Mouse (Mus musculus) midbrain, embryonic 10.5 days (tissue): ENCODE results near the gene Gm10322. TPM values are rescaled to one million over a fixed set of nuclear protein-coding genes. Genes with fewer than 3 reads are reported as not detected.

Source experiments
- DNase-seq: peaks from one replicate; pipeline ENCODE4 v3.0.0-alpha.2; 2017; ENCODE audit warnings: low spot score
- H3K27ac ChIP-seq: fragments of 300-500 bp; sonication (generic); replicated peaks from 2 replicates; pipeline ENCODE4 v1.5.1; 2016; ENCODE audit warnings: mild to moderate bottlenecking
- H3K27me3 ChIP-seq: fragments of 300-500 bp; sonication (generic); 2 replicates; pipeline ENCODE4 v1.6.1; 2016; ENCODE audit warnings: low read depth, mild to moderate bottlenecking; ENCODE audit not compliant: poor library complexity, severe bottlenecking
- H3K36me3 ChIP-seq: fragments of 300-500 bp; sonication (generic); 2 replicates; pipeline ENCODE4 v1.6.1; 2016; ENCODE audit warnings: mild to moderate bottlenecking, moderate library complexity
- H3K4me1 ChIP-seq: fragments of 300-500 bp; sonication (generic); 2 replicates; pipeline ENCODE4 v1.6.1; 2016
- H3K4me3 ChIP-seq: fragments of 300-500 bp; sonication (generic); 2 replicates; pipeline ENCODE4 v1.5.1; 2016; ENCODE audit warnings: mild to moderate bottlenecking, moderate library complexity
- H3K9me3 ChIP-seq: fragments of 300-500 bp; sonication (generic); replicated peaks from 2 replicates; pipeline ENCODE4 v1.6.1; 2016; ENCODE audit warnings: mild to moderate bottlenecking
- WGBS: fragments of 180-500 bp; shearing (Covaris S2); methylation state at CpG from one replicate; pipeline ENCODE4 v1.1.7; 2016; 5-methylcytosine and 5-hydroxymethylcytosine counted together
- polyA plus RNA-seq: library from polyadenylated mRNA; unstranded; fragments of >200 nt; fragmentation: Nextera tagmentation; extraction: Ambion mirVana; gene quantifications from 2 replicates; pipeline ENCODE4 v1.2.1, GENCODE M21; 2016

Gene Gm10322
- polyA plus RNA-seq, 1 experiment from 2014 or later = not detected

DNA sequence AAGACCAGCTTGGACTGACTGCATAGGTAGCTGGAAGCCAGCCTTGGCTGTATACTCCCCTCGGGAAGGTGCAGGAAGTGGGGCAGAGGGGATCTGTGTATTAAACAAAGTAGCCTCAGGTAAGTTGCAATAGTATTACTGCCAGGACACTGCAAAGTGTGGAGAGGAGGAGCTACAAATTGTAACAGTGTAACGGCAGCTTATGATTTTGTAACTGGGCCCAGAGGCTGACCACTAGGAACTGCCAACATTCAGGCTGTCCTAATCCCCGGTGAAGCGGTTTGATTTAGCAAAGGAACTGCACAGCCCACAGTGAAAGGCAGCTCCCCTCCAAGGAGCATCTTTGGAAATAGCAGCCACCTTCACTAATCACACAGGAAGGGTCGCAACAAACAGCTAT lies 2.6 kb upstream of the Gm10322 start:
- Histone ChIP-seq H3K27ac (no peak overlapping the region), H3K9me3 (no peaks in the 10 kb centered on the region), H3K4me3 (no peak overlapping the region), H3K4me1 (peaks cover 28% of the 10 kb centered on the region), H3K27me3 (0 out of 2 replicates have a peak, but pooled peaks cover 9% of the 10 kb centered on the region), H3K36me3 (no peaks in the 10 kb centered on the region)
- 78% methylated on average over 5 of the region's 5 CpGs for WGBS
- DNase-seq = no peak

GRCm38 (mm10) chr10:59614141-59614540 lies 1.7 kb upstream of the Gm10322 start:
- H3K27ac ChIP-seq = no peak overlapping the region

GRCm38 (mm10) chr10:59615411-59615810 lies 452 bp upstream of the Gm10322 start:
- 0 out of 2 replicates have a peak, but pooled peaks cover 9% of the 10 kb centered on the region for H3K27me3 ChIP-seq
- WGBS = 47% methylated on average over 5 of the region's 5 CpGs
- H3K4me3 ChIP-seq = peak overlapping the region; percentile 91
- DNase-seq = no peak
- H3K27ac ChIP-seq = peak overlapping the region; percentile 94; the same call in 1 of the 2 replicates
- H3K36me3 ChIP-seq = no peaks in the 10 kb centered on the region
- peaks cover 28% of the 10 kb centered on the region for H3K4me1 ChIP-seq
- H3K9me3 ChIP-seq = no peaks in the 10 kb centered on the region

More at GRCm38 (mm10) chr10:59614141-59614540, 1.7 kb upstream of the Gm10322 start:
- H3K9me3 ChIP-seq = no peaks in the 10 kb centered on the region
- H3K27me3 ChIP-seq = 0 out of 2 replicates have a peak, but pooled peaks cover 9% of the 10 kb centered on the region
- peaks cover 28% of the 10 kb centered on the region for H3K4me1 ChIP-seq
- WGBS = 87% methylated on average over 5 of the region's 5 CpGs
- no peak overlapping the region for H3K4me3 ChIP-seq
- no peak for DNase-seq
- no peaks in the 10 kb centered on the region for H3K36me3 ChIP-seq

GRCm38 (mm10) chr10:59616522-59616921 lies 659 bp downstream of the Gm10322 start, which contains the start of gene Mcu:
Gene Mcu (minus strand): TSS chr10:59616692.
- Histone ChIP-seq H3K4me1 (peaks cover 28% of the 10 kb centered on the region), H3K36me3 (no peaks in the 10 kb centered on the region), H3K27me3 (0 out of 2 replicates have a peak, but pooled peaks cover 9% of the 10 kb centered on the region), H3K27ac (peak within 1 kb of the TSS; percentile 94), H3K4me3 (peak within 1 kb of the TSS; percentile 91), H3K9me3 (no peaks in the 10 kb centered on the region)
- peak; percentile 95 for DNase-seq
- WGBS = under 1% methylated on average over 36 of the region's 36 CpGs

DNA sequence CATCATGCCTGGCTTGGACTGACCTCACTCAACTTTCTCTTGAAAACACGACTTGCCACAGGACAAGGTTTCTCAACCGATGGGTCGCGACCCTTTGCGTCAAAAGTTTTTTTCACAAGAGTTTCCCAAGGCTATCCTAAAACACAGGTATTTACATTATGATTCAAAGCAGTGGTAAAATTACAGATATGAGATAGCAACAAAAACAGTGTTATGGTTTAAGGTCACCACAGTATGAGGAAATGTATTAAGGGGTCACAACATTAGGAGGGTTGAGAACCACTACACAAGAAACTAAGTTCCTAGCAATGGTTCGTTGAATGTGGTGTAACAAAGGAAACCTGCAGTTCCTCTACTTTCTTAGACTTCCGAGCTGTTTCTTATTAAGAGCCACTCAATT lies 1.9 kb downstream of the Gm10322 start:
- Histone ChIP-seq H3K9me3 (no peaks in the 10 kb centered on the region), H3K27me3 (0 out of 2 replicates have a peak, but pooled peaks cover 9% of the 10 kb centered on the region), H3K27ac (no peak overlapping the region), H3K4me3 (no peak overlapping the region), H3K4me1 (peaks cover 28% of the 10 kb centered on the region), H3K36me3 (no peaks in the 10 kb centered on the region)
- DNase-seq = no peak
- WGBS = 91% methylated on average over 7 of the region's 7 CpGs

DNA sequence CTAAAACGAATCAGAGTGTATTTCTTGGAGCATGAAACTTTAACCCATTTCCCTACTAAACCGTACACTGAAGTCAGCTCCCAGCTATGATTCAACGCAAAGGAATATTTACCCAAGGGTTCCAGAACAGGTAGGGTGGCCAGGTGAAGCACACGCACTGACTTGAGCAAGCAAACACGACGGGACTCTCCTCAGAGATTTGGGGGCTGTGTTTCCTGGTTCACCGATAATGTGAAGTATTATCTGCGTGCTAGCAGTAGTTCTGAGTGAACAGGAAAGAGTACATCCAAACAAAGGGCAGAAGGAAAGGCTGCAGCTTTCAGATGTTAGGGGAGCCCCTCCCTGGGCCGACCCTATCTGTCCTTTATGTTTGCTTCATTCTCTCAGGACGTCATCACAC lies 5.5 kb downstream of the Gm10322 start:
- Histone ChIP-seq H3K36me3 (no peaks in the 10 kb centered on the region), H3K4me1 (peaks cover 6% of the 10 kb centered on the region), H3K9me3 (no peaks in the 10 kb centered on the region), H3K27me3 (no peaks in the 10 kb centered on the region), H3K4me3 (no peak overlapping the region), H3K27ac (no peak overlapping the region)
- no peak for DNase-seq
- 79% methylated on average over 10 of the region's 10 CpGs for WGBS

DNA sequence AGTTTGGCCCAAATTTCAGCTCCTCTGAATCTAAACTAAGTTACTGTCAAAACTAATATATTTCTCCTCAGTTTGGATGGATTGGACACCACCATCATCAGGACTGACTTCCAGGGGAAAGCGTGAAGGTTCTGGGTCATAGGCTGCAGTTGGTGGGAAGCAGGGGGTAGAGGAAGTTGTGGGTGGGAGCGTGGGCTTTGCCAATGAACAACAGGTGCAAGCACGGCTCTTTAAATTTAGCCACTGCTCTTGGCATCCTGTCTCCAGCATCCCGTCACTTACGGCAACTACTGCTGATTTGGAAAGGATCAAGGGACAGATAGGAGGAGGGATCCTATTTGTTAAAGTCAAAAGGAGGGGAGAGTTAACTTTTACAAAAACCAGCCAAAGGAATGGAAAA lies 7.6 kb downstream of the Gm10322 start:
- H3K27me3 ChIP-seq = no peaks in the 10 kb centered on the region
- H3K27ac ChIP-seq = no peak overlapping the region
- no peak overlapping the region for H3K4me3 ChIP-seq
- H3K4me1 ChIP-seq = peaks cover 8% of the 10 kb centered on the region
- H3K36me3 ChIP-seq = no peaks in the 10 kb centered on the region
- DNase-seq = no peak
- H3K9me3 ChIP-seq = no peaks in the 10 kb centered on the region
- WGBS = 77% methylated on average over 5 of the region's 5 CpGs

DNA sequence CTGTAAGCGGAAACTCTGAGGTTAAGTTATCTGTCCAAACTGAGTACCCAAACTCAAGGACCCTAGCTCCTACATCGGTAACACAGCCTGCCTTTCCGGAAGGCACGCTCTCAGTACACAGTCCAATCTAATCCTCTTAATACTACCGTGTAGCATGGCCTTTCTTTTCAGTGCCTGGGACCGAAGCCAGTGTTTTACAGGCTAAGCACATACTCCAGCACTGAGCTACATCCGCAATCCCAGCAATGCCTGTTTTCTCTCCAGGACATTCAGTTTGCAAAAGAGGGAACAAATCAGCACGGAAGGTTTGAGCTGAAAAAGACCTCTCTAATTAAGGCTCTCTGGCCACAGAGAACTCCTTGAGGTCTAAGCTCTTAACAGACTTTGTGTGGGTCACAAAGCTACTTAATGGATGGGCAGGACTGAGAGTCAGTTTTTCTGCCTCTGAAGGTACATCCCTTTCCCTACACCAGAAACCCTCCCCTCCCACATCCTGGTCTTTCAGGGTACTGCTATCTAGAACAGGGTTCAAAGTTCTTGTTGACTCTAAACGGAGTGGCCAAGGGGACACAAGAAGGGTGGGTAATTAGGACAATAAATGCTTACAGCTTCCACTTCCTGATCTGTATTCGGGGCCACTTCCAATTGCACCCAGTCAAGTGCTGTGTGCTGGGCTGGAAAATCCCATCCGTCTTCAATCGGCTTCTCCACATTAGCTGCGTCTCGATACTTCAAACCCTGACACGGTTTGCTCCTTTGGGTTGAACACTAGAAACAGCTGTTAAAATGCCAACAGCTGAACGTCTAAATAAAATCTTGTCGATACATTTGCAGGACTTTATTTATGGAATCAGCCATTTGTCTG lies 13.0 kb downstream of the Gm10322 start:
- H3K36me3 ChIP-seq = no peaks in the 10 kb centered on the region
- H3K27me3 ChIP-seq = no peaks in the 10 kb centered on the region
- 61% methylated on average over 17 of the region's 17 CpGs for WGBS
- DNase-seq = no peak
- no peak overlapping the region for H3K27ac ChIP-seq
- no peak overlapping the region for H3K4me3 ChIP-seq
- no peaks in the 10 kb centered on the region for H3K9me3 ChIP-seq
- H3K4me1 ChIP-seq = peaks cover 19% of the 10 kb centered on the region

DNA sequence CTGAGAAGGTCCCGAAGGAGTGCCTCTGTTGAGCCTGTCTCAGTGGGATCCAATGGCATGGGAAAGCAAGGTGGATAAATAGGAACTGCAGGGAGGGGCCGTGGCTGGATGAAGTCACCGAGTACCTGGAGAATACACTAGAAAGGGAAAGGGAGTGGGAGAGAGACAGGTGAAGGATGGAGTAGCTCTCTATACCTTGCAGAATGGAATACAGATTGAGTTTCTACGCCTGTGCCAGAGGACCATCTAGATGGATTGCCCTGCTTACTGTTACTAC lies 13.6 kb downstream of the Gm10322 start:
- Histone ChIP-seq H3K9me3 (no peaks in the 10 kb centered on the region), H3K4me3 (no peak overlapping the region), H3K27ac (no peak overlapping the region), H3K36me3 (no peaks in the 10 kb centered on the region), H3K27me3 (no peaks in the 10 kb centered on the region), H3K4me1 (peaks cover 19% of the 10 kb centered on the region)
- no peak for DNase-seq
- WGBS = 88% methylated on average over 4 of the region's 4 CpGs

- 67% methylated on average over 2 of the region's 2 CpGs for WGBS
- Histone ChIP-seq H3K9me3 (no peaks in the 10 kb centered on the region), H3K36me3 (no peaks in the 10 kb centered on the region), H3K4me3 (no peak overlapping the region), H3K27ac (no peak overlapping the region), H3K27me3 (no peaks in the 10 kb centered on the region), H3K4me1 (peaks cover 31% of the 10 kb centered on the region)
- peak; percentile 48 for DNase-seq
Observed at GRCm38 (mm10) chr10:59636048-59636447, 20.2 kb downstream of the Gm10322 start.

DNA sequence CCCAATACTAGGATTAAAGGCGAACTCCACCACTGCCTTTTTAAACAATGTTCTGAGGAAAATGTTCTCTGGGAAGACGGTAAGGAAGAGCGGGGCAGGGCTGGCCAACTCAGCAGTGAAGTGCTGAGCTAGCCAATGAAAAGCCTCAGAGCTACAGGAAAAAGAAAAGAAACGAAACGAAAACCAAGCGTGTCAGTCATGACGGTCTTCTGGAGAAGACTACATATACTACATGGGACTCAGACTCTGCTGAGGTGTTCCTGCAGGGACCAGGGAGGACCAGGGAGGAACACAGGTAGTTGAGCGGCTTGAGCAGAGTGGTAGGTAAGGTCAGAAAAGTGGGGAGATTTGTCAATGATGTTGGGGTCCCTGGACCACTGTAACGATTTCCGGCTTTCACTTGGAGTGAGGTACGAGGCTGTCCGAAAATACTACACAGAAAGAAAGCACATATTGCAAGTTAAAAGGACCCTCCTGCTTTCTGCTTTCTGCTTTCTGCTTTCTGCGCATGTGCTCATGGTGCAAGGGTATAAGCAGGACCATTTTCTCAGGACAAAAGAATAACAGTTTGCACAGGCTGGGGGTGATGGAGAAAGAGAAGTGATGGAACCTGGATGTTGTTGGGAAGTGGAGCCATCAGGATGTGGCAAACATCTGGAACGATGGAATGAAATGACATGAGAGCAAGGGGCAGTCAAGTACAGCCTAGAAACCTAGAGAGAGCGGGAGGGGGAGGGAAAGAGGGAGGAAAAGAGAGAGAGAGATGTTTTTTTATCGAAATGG lies 21.1 kb downstream of the Gm10322 start:
- Histone ChIP-seq H3K27ac (no peak overlapping the region), H3K9me3 (no peaks in the 10 kb centered on the region), H3K36me3 (no peaks in the 10 kb centered on the region), H3K4me1 (peaks cover 31% of the 10 kb centered on the region), H3K27me3 (no peaks in the 10 kb centered on the region), H3K4me3 (no peak overlapping the region)
- DNase-seq = no peak
- 83% methylated on average over 16 of the region's 16 CpGs for WGBS

- 88% methylated on average over 7 of the region's 7 CpGs for WGBS
- Histone ChIP-seq H3K4me1 (peaks cover 31% of the 10 kb centered on the region), H3K4me3 (no peak overlapping the region), H3K27me3 (no peaks in the 10 kb centered on the region), H3K27ac (no peak overlapping the region), H3K36me3 (no peaks in the 10 kb centered on the region), H3K9me3 (no peaks in the 10 kb centered on the region)
- no peak for DNase-seq
Observed at GRCm38 (mm10) chr10:59637596-59638124, 21.8 kb downstream of the Gm10322 start.

- DNase-seq = no peak
- Histone ChIP-seq H3K4me1 (peaks cover 31% of the 10 kb centered on the region), H3K27ac (no peak overlapping the region), H3K27me3 (no peaks in the 10 kb centered on the region), H3K4me3 (no peak overlapping the region), H3K36me3 (no peaks in the 10 kb centered on the region), H3K9me3 (no peaks in the 10 kb centered on the region)
- 79% methylated on average over 6 of the region's 6 CpGs for WGBS
Observed at GRCm38 (mm10) chr10:59638576-59638975, 22.7 kb downstream of the Gm10322 start.
